Mouse (Mus musculus): Measurements from ENCODE around the gene Rps15. TPM values are rescaled to one million over a fixed set of nuclear protein-coding genes. Genes with fewer than 3 reads are reported as not detected.
"Not testable (repeated sequence)": the region's sequence is repeated elsewhere in the genome, so short reads cannot be mapped to it uniquely, and the experiment has no call there.

Rps15 gene
- 752 and 845 TPM in 2 replicates for polyA plus RNA-seq (2014; fragmentation: Nextera tagmentation; extraction: Ambion mirVana)

GRCm38 (mm10) chr10:80292251-80293146, at the start of gene Rps15:
TSS of gene Rps15 (plus strand) at chr10:80292453.
- peaks cover 17% of the 10 kb centered on the region for H3K36me3 ChIP-seq (ENCODE audit: control insufficient read depth, insufficient read depth, low read length)
- H3K4me2 ChIP-seq: peak within 1 kb of the TSS; percentile 99
- H3K27ac ChIP-seq (ENCODE audit: low read depth, low read length): peak within 1 kb of the TSS; percentile 88
- no peaks in the 10 kb centered on the region for H3K27me3 ChIP-seq (ENCODE audit: control insufficient read depth, insufficient read depth, low read length)
- ATAC-seq (ENCODE audit: low FRiP score) (peak; percentile 85), DNase-seq (ENCODE audit: low spot score, missing footprints) (peak; percentile 99)
- peak within 1 kb of the TSS; percentile 91 for H3K4me3 ChIP-seq (ENCODE audit: low read depth, low read length)
- WGBS: under 1% methylated on average over 71 of the region's 72 CpGs
- peak within 1 kb of the TSS; percentile 99 for H3K9ac ChIP-seq (ENCODE audit: low read length)
- peaks cover 36% of the 10 kb centered on the region for H3K4me1 ChIP-seq (ENCODE audit: control insufficient read depth, insufficient read depth, low read length)
- no peaks in the 10 kb centered on the region for H3K9me3 ChIP-seq (ENCODE audit: control insufficient read depth, low read length)

- H3K4me1 ChIP-seq (ENCODE audit: control insufficient read depth, insufficient read depth, low read length): peaks cover 8% of the 10 kb centered on the region
- H3K36me3 ChIP-seq (ENCODE audit: control insufficient read depth, insufficient read depth, low read length): peaks cover 46% of the 10 kb centered on the region
- 85% methylated on average over 3 of the region's 3 CpGs for WGBS
- no peaks in the 10 kb centered on the region for H3K9me3 ChIP-seq (ENCODE audit: control insufficient read depth, low read length)
- H3K4me2 ChIP-seq: no peak overlapping the region
- H3K27me3 ChIP-seq (ENCODE audit: control insufficient read depth, insufficient read depth, low read length): no peaks in the 10 kb centered on the region
- no peak for ATAC-seq (ENCODE audit: low FRiP score)
- H3K27ac ChIP-seq (ENCODE audit: low read depth, low read length): no peak overlapping the region
- H3K4me3 ChIP-seq (ENCODE audit: low read depth, low read length): no peak overlapping the region
- H3K9ac ChIP-seq (ENCODE audit: low read length): peak overlapping the region; percentile 1; the same call in 1 of the 2 replicates
- DNase-seq (ENCODE audit: low spot score, missing footprints): no peak
Measured at GRCm38 (mm10) chr10:80242607-80243006, 49.6 kb upstream of the Rps15 start.

GRCm38 (mm10) chr10:80244791-80245399, 47.4 kb upstream of the Rps15 start:
- Histone ChIP-seq H3K9ac (ENCODE audit: low read length) (peak overlapping the region; percentile 43; the same call in 1 of the 2 replicates), H3K27ac (ENCODE audit: low read depth, low read length) (peak overlapping the region; percentile 37), H3K27me3 (ENCODE audit: control insufficient read depth, insufficient read depth, low read length) (no peaks in the 10 kb centered on the region), H3K4me1 (ENCODE audit: control insufficient read depth, insufficient read depth, low read length) (peaks cover 10% of the 10 kb centered on the region), H3K9me3 (ENCODE audit: control insufficient read depth, low read length) (no peaks in the 10 kb centered on the region), H3K4me2 (no peak overlapping the region), H3K36me3 (ENCODE audit: control insufficient read depth, insufficient read depth, low read length) (peaks cover 33% of the 10 kb centered on the region), H3K4me3 (ENCODE audit: low read depth, low read length) (no peak overlapping the region)
- no peak for ATAC-seq (ENCODE audit: low FRiP score)
- DNase-seq (ENCODE audit: low spot score, missing footprints): no peak
- 30% methylated on average over 5 of the region's 5 CpGs for WGBS

- Histone ChIP-seq H3K4me2 (no peak overlapping the region), H3K36me3 (ENCODE audit: control insufficient read depth, insufficient read depth, low read length) (peaks cover 27% of the 10 kb centered on the region), H3K9ac (ENCODE audit: low read length) (peak overlapping the region; percentile 43; the same call in 1 of the 2 replicates), H3K4me1 (ENCODE audit: control insufficient read depth, insufficient read depth, low read length) (peaks cover 17% of the 10 kb centered on the region), H3K9me3 (ENCODE audit: control insufficient read depth, low read length) (no peaks in the 10 kb centered on the region), H3K4me3 (ENCODE audit: low read depth, low read length) (no peak overlapping the region), H3K27ac (ENCODE audit: low read depth, low read length) (peak overlapping the region; percentile 37), H3K27me3 (ENCODE audit: control insufficient read depth, insufficient read depth, low read length) (no peaks in the 10 kb centered on the region)
- peak; percentile 9; the same call in 1 of the 2 replicates for ATAC-seq (ENCODE audit: low FRiP score)
- DNase-seq (ENCODE audit: low spot score, missing footprints): peak; percentile 99
- 0% methylated on average over 4 of the region's 4 CpGs for WGBS
Measured at GRCm38 (mm10) chr10:80245600-80245999, 46.7 kb upstream of the Rps15 start.

GRCm38 (mm10) chr10:80247849-80248248, 44.4 kb upstream of the Rps15 start:
- Histone ChIP-seq H3K9ac (ENCODE audit: low read length) (no peak overlapping the region), H3K4me1 (ENCODE audit: control insufficient read depth, insufficient read depth, low read length) (peaks cover 17% of the 10 kb centered on the region), H3K27me3 (ENCODE audit: control insufficient read depth, insufficient read depth, low read length) (no peaks in the 10 kb centered on the region), H3K4me3 (ENCODE audit: low read depth, low read length) (no peak overlapping the region), H3K4me2 (no peak overlapping the region), H3K36me3 (ENCODE audit: control insufficient read depth, insufficient read depth, low read length) (peaks cover 11% of the 10 kb centered on the region), H3K27ac (ENCODE audit: low read depth, low read length) (no peak overlapping the region), H3K9me3 (ENCODE audit: control insufficient read depth, low read length) (no peaks in the 10 kb centered on the region)
- no peak for DNase-seq (ENCODE audit: low spot score, missing footprints)
- WGBS: 55% methylated on average over 6 of the region's 6 CpGs
- ATAC-seq (ENCODE audit: low FRiP score): no peak

- not testable (repeated sequence) for H3K36me3 ChIP-seq (ENCODE audit: control insufficient read depth, insufficient read depth, low read length); H3K27me3 ChIP-seq (ENCODE audit: control insufficient read depth, insufficient read depth, low read length); H3K9ac ChIP-seq (ENCODE audit: low read length); H3K27ac ChIP-seq (ENCODE audit: low read depth, low read length); DNase-seq (ENCODE audit: low spot score, missing footprints); H3K9me3 ChIP-seq (ENCODE audit: control insufficient read depth, low read length)
- peaks cover 17% of the 10 kb centered on the region for H3K4me1 ChIP-seq (ENCODE audit: control insufficient read depth, insufficient read depth, low read length)
- peak overlapping the region; percentile 58; the same call in 1 of the 2 replicates for H3K4me3 ChIP-seq (ENCODE audit: low read depth, low read length)
- H3K4me2 ChIP-seq: peak overlapping the region; percentile 63; the same call in 1 of the 2 replicates
- WGBS: 60% methylated on average over 3 of the region's 3 CpGs
- peak; percentile 2; the same call in 1 of the 2 replicates for ATAC-seq (ENCODE audit: low FRiP score)
Measured at GRCm38 (mm10) chr10:80248437-80248836, 43.8 kb upstream of the Rps15 start.

- Histone ChIP-seq H3K4me3 (ENCODE audit: low read depth, low read length) (peak within 1 kb of the TSS; percentile 58), H3K4me1 (ENCODE audit: control insufficient read depth, insufficient read depth, low read length) (peaks cover 15% of the 10 kb centered on the region), H3K9ac (ENCODE audit: low read length) (peak within 1 kb of the TSS; percentile 64), H3K27ac (ENCODE audit: low read depth, low read length) (peak within 1 kb of the TSS; percentile 37), H3K36me3 (ENCODE audit: control insufficient read depth, insufficient read depth, low read length) (peaks cover 2% of the 10 kb centered on the region), H3K9me3 (ENCODE audit: control insufficient read depth, low read length) (no peaks in the 10 kb centered on the region), H3K27me3 (ENCODE audit: control insufficient read depth, insufficient read depth, low read length) (no peaks in the 10 kb centered on the region), H3K4me2 (peak within 1 kb of the TSS; percentile 63)
- WGBS: under 1% methylated on average over 53 of the region's 53 CpGs
- ATAC-seq (ENCODE audit: low FRiP score) (peak; percentile 79), DNase-seq (ENCODE audit: low spot score, missing footprints) (peak; percentile 99)
Measured at GRCm38 (mm10) chr10:80248971-80249640, 43.1 kb upstream of the Rps15 start, which contains the start of gene Ndufs7. TSS of gene Ndufs7 (plus strand) at chr10:80249121.

GRCm38 (mm10) chr10:80250059-80250458, 42.2 kb upstream of the Rps15 start:
- no peak for ATAC-seq (ENCODE audit: low FRiP score)
- Histone ChIP-seq H3K27me3 (ENCODE audit: control insufficient read depth, insufficient read depth, low read length) (no peaks in the 10 kb centered on the region), H3K4me1 (ENCODE audit: control insufficient read depth, insufficient read depth, low read length) (peaks cover 13% of the 10 kb centered on the region), H3K36me3 (ENCODE audit: control insufficient read depth, insufficient read depth, low read length) (peaks cover 5% of the 10 kb centered on the region), H3K9me3 (ENCODE audit: control insufficient read depth, low read length) (no peaks in the 10 kb centered on the region), H3K9ac (ENCODE audit: low read length) (peak overlapping the region; percentile 64), H3K4me2 (peak overlapping the region; percentile 63), H3K27ac (ENCODE audit: low read depth, low read length) (no peak overlapping the region), H3K4me3 (ENCODE audit: low read depth, low read length) (peak overlapping the region; percentile 58)
- 45% methylated on average over 2 of the region's 2 CpGs for WGBS
- DNase-seq (ENCODE audit: low spot score, missing footprints): no peak

All from midbrain, embryonic 11.5 days (tissue).